Mouse (Mus musculus) hindbrain, embryonic 14.5 days (tissue): ENCODE measurements around the gene Lrrc3c. TPM values are rescaled to one million over a fixed set of nuclear protein-coding genes. Genes with fewer than 3 reads are reported as not detected.

Experiments
- ATAC-seq: fragments of 200-750 bp; cut with Nextera tagmentation; 2 replicates; pipeline ENCODE4 v1.8.0; 2017; ENCODE audit warnings: moderate number of reproducible peaks, mild to moderate bottlenecking, moderate TSS enrichment, moderate library complexity; ENCODE audit not compliant: low FRiP score
- DNase-seq: peaks from one replicate; pipeline ENCODE4 v3.0.0-alpha.2; 2015; ENCODE audit warnings: low spot score
- H3K27ac ChIP-seq: fragments of 300-500 bp; sonication (generic); 2 replicates; pipeline ENCODE4 v1.5.1; 2014; ENCODE audit warnings: mild to moderate bottlenecking, moderate library complexity
- H3K27me3 ChIP-seq: fragments of 300-500 bp; sonication (generic); 2 replicates; pipeline ENCODE4 v1.6.1; 2014; ENCODE audit warnings: mild to moderate bottlenecking, low read length, mixed read lengths; ENCODE audit not compliant: control insufficient read depth, insufficient read depth
- H3K36me3 ChIP-seq: fragments of 300-500 bp; sonication (generic); replicated peaks from 2 replicates; pipeline ENCODE4 v1.6.1; 2014; ENCODE audit not compliant: control insufficient read depth, insufficient read depth
- H3K4me1 ChIP-seq: fragments of 300-500 bp; sonication (generic); replicated peaks from 2 replicates; pipeline ENCODE4 v1.6.1; 2014; ENCODE audit warnings: antibody characterized with exemption, low read length, mixed read lengths; ENCODE audit not compliant: control insufficient read depth, insufficient read depth
- H3K4me2 ChIP-seq: fragments of 300-500 bp; sonication (generic); replicated peaks from 2 replicates; pipeline ENCODE4 v1.6.1; 2014; ENCODE audit warnings: mild to moderate bottlenecking, moderate library complexity
- H3K4me3 ChIP-seq: fragments of 300-500 bp; sonication (generic); replicated peaks from 2 replicates; pipeline ENCODE4 v1.5.1; 2014; ENCODE audit warnings: mild to moderate bottlenecking, low read length
- H3K9ac ChIP-seq: fragments of 300-500 bp; sonication (generic); 2 replicates; pipeline ENCODE4 v1.6.1; 2014
- H3K9me3 ChIP-seq: fragments of 300-500 bp; sonication (generic); 2 replicates; pipeline ENCODE4 v1.6.1; 2016; ENCODE audit warnings: low read length; ENCODE audit not compliant: control insufficient read depth
- WGBS: fragments of 180-500 bp; shearing (Covaris S2); extraction: QIAGEN DNeasy Blood & Tissue Kit; methylation state at CpG from one replicate; pipeline ENCODE4 v1.1.7; 2014; 5-methylcytosine and 5-hydroxymethylcytosine counted together
- polyA plus RNA-seq: library from polyadenylated mRNA; unstranded; fragments of >200 nt; fragmentation: Nextera tagmentation; extraction: Ambion mirVana; gene quantifications from 2 replicates; pipeline ENCODE4 v1.2.1, GENCODE M21; 2014

Lrrc3c gene
- polyA plus RNA-seq: not detected in 2 replicates

- H3K4me2 ChIP-seq: no peak within 1 kb of the TSS
- ATAC-seq: no peak
- DNase-seq: no peak
Measured at GRCm38 (mm10) chr11:98597991-98598390, at the start of gene Lrrc3c. Gene Lrrc3c (plus strand): TSS chr11:98598291.

DNA sequence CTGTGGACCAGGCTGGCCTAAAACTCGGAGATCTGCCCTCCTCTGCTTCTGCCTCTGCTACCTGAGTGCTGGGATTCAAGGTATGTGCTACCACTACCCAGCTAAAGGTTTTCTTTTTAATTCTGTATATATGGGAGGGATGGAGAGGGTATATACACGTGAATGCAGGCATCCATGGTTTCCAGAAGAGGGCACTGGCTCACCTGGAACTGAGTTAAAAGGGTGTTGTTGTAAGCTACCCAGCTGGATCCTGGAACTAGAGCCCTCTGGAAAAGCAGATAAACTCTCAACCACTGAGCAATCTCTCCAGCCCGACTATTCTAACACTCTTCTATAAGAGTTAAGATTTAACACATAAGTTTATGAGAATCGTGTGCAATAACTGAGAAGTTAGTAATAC lies 48.7 kb upstream of the Lrrc3c start:
- H3K27ac ChIP-seq: no peak overlapping the region
- H3K4me3 ChIP-seq: no peak overlapping the region
- H3K36me3 ChIP-seq: no peaks in the 10 kb centered on the region
- H3K9ac ChIP-seq: no peak overlapping the region
- DNase-seq (no peak), ATAC-seq (no peak)
- WGBS: 63% methylated on average over 4 of the region's 4 CpGs
- peaks cover 4% of the 10 kb centered on the region for H3K4me1 ChIP-seq
- H3K9me3 ChIP-seq: no peaks in the 10 kb centered on the region
- no peak overlapping the region for H3K4me2 ChIP-seq
- H3K27me3 ChIP-seq: peaks cover 60% of the 10 kb centered on the region

More at GRCm38 (mm10) chr11:98597991-98598390, at the start of gene Lrrc3c:
- H3K27ac ChIP-seq: no peak within 1 kb of the TSS
- H3K9me3 ChIP-seq: no peaks in the 10 kb centered on the region
- H3K36me3 ChIP-seq: no peaks in the 10 kb centered on the region
- no peak within 1 kb of the TSS for H3K9ac ChIP-seq
- H3K27me3 ChIP-seq: peaks cover 10% of the 10 kb centered on the region; the same call in 1 of the 2 replicates
- no peaks in the 10 kb centered on the region for H3K4me1 ChIP-seq
- 83% methylated on average over 8 of the region's 8 CpGs for WGBS
- H3K4me3 ChIP-seq: no peak within 1 kb of the TSS

DNA sequence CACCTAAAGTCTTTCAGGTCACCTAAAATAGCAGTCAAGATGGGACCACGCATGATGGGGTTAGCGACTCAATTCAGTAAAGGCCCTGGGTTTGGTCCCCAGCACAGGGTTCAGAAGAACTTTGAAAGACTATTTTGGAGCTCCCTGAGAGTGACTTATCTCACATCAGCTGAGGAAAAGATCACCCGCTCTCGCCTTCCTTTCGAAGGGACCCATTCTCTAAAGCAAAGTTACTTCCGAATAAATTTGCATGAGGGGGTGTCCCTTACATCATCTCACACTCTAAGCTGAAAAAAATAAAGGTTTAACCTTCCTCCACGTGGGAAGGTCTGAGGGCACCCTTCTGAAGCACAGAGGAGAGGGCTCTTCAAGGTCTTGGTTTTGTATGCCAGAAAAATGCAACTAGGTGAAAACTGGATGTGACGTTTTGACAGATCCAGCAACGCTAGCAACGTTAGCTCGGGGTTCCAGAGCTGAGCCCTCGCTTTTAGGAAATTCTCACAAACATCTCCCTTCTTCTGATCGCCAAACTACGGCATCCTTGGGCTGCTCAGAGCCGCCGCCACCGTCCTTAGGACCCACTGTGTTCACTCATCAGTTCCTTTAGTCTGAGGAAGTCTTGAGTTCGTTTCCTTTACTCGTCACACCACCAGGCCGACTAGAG lies 47.6 kb upstream of the Lrrc3c start:
- no peak for ATAC-seq
- Histone ChIP-seq H3K4me2 (peak overlapping the region; percentile 79), H3K27me3 (peaks cover 50% of the 10 kb centered on the region), H3K9ac (peak overlapping the region; percentile 70), H3K36me3 (no peaks in the 10 kb centered on the region), H3K9me3 (no peaks in the 10 kb centered on the region), H3K4me1 (peaks cover 4% of the 10 kb centered on the region), H3K4me3 (peak overlapping the region; percentile 80), H3K27ac (peak overlapping the region; percentile 90; the same call in 1 of the 2 replicates)
- WGBS: 20% methylated on average over 20 of the region's 20 CpGs
- DNase-seq: no peak

DNA sequence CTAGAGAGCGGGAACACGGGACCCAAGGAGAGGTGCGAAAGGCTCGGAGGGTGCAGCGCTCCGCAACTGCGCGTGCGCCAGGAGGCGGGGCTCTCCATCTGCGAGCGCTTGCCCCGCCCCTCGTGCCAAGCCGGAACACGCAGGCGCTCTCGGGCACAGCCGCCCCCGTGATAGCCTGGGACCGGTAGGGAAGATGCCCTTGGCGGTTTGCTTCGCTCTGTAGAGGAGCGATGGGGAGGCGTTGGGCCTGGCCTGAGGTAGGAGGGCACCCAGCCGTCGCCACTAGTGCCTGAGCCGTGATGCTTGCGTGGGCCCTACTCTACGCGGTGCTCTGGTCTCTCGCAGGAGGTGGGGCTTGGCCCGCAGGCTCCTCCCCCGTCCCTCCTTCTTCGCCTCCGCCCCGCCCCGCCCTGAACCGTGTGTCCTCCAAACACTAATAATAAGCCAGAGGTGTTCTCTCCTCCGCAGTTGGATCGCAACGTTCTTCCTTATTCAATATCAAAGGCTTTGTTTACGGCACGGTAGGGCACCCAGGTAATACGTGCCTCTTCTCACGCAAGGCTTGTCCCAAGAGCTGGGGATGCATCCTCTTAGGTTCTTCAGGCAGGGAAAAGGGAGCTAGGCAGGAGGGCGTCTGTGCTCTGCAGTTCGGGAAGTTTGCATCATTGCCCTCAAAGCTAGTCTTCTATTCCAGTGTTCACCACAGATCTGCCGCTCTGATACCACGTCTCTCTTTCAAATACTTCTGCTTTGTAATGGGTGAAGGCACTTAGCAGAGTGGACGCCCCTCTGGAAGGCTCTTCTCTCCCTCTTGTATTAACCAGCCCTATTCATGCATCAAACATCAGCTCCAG lies 46.9 kb upstream of the Lrrc3c start, which contains the start of gene Zpbp2:
Gene Zpbp2 (plus strand): TSS at position 123 of the 854 bp plus-strand sequence.
- DNase-seq (peak; percentile 93), ATAC-seq (peak; percentile 97)
- no peaks in the 10 kb centered on the region for H3K9me3 ChIP-seq
- WGBS: under 1% methylated on average over 48 of the region's 51 CpGs
- H3K27me3 ChIP-seq: peaks cover 43% of the 10 kb centered on the region
- H3K4me3 ChIP-seq: peak within 1 kb of the TSS; percentile 80
- no peaks in the 10 kb centered on the region for H3K4me1 ChIP-seq
- peak within 1 kb of the TSS; percentile 70 for H3K9ac ChIP-seq
- no peaks in the 10 kb centered on the region for H3K36me3 ChIP-seq
- H3K4me2 ChIP-seq: peak within 1 kb of the TSS; percentile 79
- peak within 1 kb of the TSS; percentile 90 for H3K27ac ChIP-seq

DNA sequence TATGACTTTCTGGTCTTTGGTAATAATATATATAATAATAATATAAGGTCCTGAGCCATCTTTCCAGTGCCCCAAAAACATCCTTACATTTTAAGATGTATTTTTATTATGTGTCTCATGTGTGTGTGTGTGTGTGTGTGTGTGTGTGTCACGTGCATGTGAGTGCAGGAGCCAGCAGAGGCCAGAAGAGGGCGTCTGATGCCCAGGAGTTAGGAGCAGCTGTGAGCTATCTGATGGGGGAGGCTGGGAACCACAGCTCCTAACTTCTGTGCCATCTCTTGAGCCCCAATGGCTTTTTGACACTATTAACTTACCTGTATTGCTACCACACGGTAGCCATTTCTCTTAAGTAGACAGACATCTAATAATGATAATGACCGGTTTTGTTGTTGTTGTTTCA lies 44.1 kb upstream of the Lrrc3c start:
- no peak overlapping the region for H3K4me2 ChIP-seq
- H3K27ac ChIP-seq: no peak overlapping the region
- ATAC-seq (no peak), DNase-seq (no peak)
- H3K36me3 ChIP-seq: no peaks in the 10 kb centered on the region
- H3K4me3 ChIP-seq: no peak overlapping the region
- H3K27me3 ChIP-seq: peaks cover 15% of the 10 kb centered on the region
- WGBS: 85% methylated on average over 4 of the region's 4 CpGs
- H3K9me3 ChIP-seq: no peaks in the 10 kb centered on the region
- H3K9ac ChIP-seq: no peak overlapping the region
- no peaks in the 10 kb centered on the region for H3K4me1 ChIP-seq

DNA sequence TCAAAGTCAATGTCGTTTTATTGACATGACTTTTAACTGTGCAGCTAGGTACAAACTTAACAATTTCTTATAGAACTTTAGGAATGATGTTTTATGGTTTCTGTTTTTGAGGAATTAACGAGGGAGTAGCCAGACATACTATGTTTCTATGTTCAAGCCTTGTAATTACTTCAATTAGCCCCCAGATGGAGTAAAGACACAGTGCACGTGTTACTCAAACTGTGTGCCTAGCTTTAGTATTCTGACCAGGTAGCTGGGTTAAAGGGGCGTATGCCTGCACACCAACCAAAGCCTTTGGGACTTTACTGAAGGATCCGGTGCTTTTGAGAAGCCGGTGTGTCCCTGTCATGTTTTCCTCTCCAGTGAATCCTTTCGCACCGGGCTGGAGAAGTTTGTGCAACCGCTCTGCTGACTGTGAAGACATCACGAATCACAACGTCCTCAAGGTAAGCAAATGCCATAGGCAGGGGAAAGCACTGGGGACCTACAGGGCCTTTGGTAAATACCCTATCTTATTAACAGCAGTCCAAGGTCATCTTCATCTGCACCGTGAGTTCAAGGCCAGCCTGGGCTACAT lies 42.9 kb upstream of the Lrrc3c start:
- Histone ChIP-seq H3K36me3 (no peaks in the 10 kb centered on the region), H3K27ac (no peak overlapping the region), H3K4me3 (no peak overlapping the region), H3K4me2 (no peak overlapping the region), H3K9ac (no peak overlapping the region), H3K4me1 (no peaks in the 10 kb centered on the region), H3K27me3 (peaks cover 3% of the 10 kb centered on the region), H3K9me3 (no peaks in the 10 kb centered on the region)
- DNase-seq (no peak), ATAC-seq (no peak)
- 60% methylated on average over 12 of the region's 12 CpGs for WGBS

GRCm38 (mm10) chr11:98560942-98561341 lies 37.1 kb upstream of the Lrrc3c start:
- Histone ChIP-seq H3K4me1 (no peaks in the 10 kb centered on the region), H3K27ac (no peak overlapping the region), H3K9ac (no peak overlapping the region), H3K36me3 (no peaks in the 10 kb centered on the region), H3K4me2 (no peak overlapping the region), H3K27me3 (no peaks in the 10 kb centered on the region), H3K9me3 (no peaks in the 10 kb centered on the region), H3K4me3 (no peak overlapping the region)
- DNase-seq: no peak
- WGBS: 42% methylated on average over 7 of the region's 7 CpGs
- no peak for ATAC-seq

- no peak overlapping the region for H3K9ac ChIP-seq
- ATAC-seq (no peak), DNase-seq (no peak)
- H3K27ac ChIP-seq: no peak overlapping the region
- H3K4me3 ChIP-seq: no peak overlapping the region
- WGBS: 92% methylated on average over 3 of the region's 3 CpGs
- H3K4me2 ChIP-seq: no peak overlapping the region
- H3K36me3 ChIP-seq: no peaks in the 10 kb centered on the region
- no peaks in the 10 kb centered on the region for H3K27me3 ChIP-seq
- H3K9me3 ChIP-seq: no peaks in the 10 kb centered on the region
- H3K4me1 ChIP-seq: no peaks in the 10 kb centered on the region
Measured at GRCm38 (mm10) chr11:98563025-98563424, 35.1 kb upstream of the Lrrc3c start.

- no peak for ATAC-seq
- no peak for DNase-seq
- no peaks in the 10 kb centered on the region for H3K36me3 ChIP-seq
- no peak overlapping the region for H3K4me2 ChIP-seq
- no peaks in the 10 kb centered on the region for H3K9me3 ChIP-seq
- no peak overlapping the region for H3K4me3 ChIP-seq
- H3K27ac ChIP-seq: no peak overlapping the region
- no peaks in the 10 kb centered on the region for H3K4me1 ChIP-seq
- H3K27me3 ChIP-seq: no peaks in the 10 kb centered on the region
- no peak overlapping the region for H3K9ac ChIP-seq
- WGBS: 76% methylated on average over 13 of the region's 13 CpGs
Measured at GRCm38 (mm10) chr11:98563921-98564414, 34.1 kb upstream of the Lrrc3c start.
